Mouse (Mus musculus) testis, adult 2 months (tissue): ENCODE measurements at regions not wholly inside any gene's neighbourhood (a gene's known extent, or its start where the extent isn't known, plus 50 kb on each side); places are given as distances from the start of the nearest gene placed in this dataset.

Source experiments
- CTCF ChIP-seq: fragments of 200-500 bp; IDR thresholded peaks from 2 replicates; pipeline ENCODE4 v1.5.1; 2012; ENCODE audit warnings: low read depth, mild to moderate bottlenecking, inconsistent platforms, low read length, moderate library complexity; ENCODE audit not compliant: control insufficient read depth, insufficient read depth, insufficient replicate concordance
- POLR2A ChIP-seq: fragments of 200-500 bp; IDR thresholded peaks from 2 replicates; pipeline ENCODE4 v1.6.1; 2012; ENCODE audit warnings: low read depth, mild to moderate bottlenecking, inconsistent platforms, low read length, moderate library complexity; ENCODE audit not compliant: control insufficient read depth

GRCm38 (mm10) chr10:56880154-56880591 is 503.0 kb downstream of the Gja1 start:
- TF ChIP-seq CTCF (no peak), POLR2A (no peak)
